Mouse (Mus musculus) cerebellum, adult 2 months (tissue): Measurements from ENCODE around the gene Mxd4. TPM values are rescaled to one million over a fixed set of nuclear protein-coding genes. Genes with fewer than 3 reads are reported as not detected.

Experiments used
- DNase-seq, 2 experiments: peaks; one replicate each; pipeline ENCODE4 v3.0.0; 2021
- H3K27ac ChIP-seq: fragments of 200-500 bp; 2 replicates; pipeline ENCODE4 v1.5.1; 2012; ENCODE audit warnings: low read length, control low read depth, inconsistent platforms; ENCODE audit not compliant: insufficient read depth
- H3K27me3 ChIP-seq: fragments of 200-500 bp; 2 replicates; pipeline ENCODE4 v1.6.1; 2012; ENCODE audit warnings: inconsistent platforms, mild to moderate bottlenecking, low read length, moderate library complexity; ENCODE audit not compliant: control insufficient read depth, insufficient read depth
- H3K4me1 ChIP-seq: fragments of 200-500 bp; 2 replicates; pipeline ENCODE4 v1.6.1; 2011; ENCODE audit warnings: low read length; ENCODE audit not compliant: control insufficient read depth, insufficient read depth
- H3K4me3 ChIP-seq: fragments of 200-500 bp; replicated peaks from 2 replicates; pipeline ENCODE3; 2011; ENCODE audit warnings: mild to moderate bottlenecking, low read depth, low read length, control low read depth; ENCODE audit not compliant: insufficient read depth
- CTCF ChIP-seq: fragments of 200-500 bp; IDR thresholded peaks from 2 replicates; pipeline ENCODE4 v1.5.1; 2011; ENCODE audit warnings: low read depth, mild to moderate bottlenecking, control low read depth, low read length, moderate library complexity, borderline replicate concordance; ENCODE audit not compliant: insufficient read depth
- POLR2A ChIP-seq: fragments of 200-500 bp; IDR thresholded peaks from 2 replicates; pipeline ENCODE4 v1.6.1; 2011; ENCODE audit warnings: low read length, control low read depth, borderline replicate concordance; ENCODE audit not compliant: insufficient read depth
- WGBS: fragments of 180-500 bp; shearing (Covaris S2); methylation state at CpG from one replicate; pipeline ENCODE4 v1.1.7; 2018; 5-methylcytosine and 5-hydroxymethylcytosine counted together
- polyA plus RNA-seq: library from polyadenylated mRNA; depleted of rRNA; stranded (reverse); fragments of >200 nt; gene quantifications from 2 replicates; pipeline ENCODE4 v1.2.3, GENCODE M21; 2012

Mxd4 gene
- polyA plus RNA-seq, 1 experiment: 91.6 TPM

DNA sequence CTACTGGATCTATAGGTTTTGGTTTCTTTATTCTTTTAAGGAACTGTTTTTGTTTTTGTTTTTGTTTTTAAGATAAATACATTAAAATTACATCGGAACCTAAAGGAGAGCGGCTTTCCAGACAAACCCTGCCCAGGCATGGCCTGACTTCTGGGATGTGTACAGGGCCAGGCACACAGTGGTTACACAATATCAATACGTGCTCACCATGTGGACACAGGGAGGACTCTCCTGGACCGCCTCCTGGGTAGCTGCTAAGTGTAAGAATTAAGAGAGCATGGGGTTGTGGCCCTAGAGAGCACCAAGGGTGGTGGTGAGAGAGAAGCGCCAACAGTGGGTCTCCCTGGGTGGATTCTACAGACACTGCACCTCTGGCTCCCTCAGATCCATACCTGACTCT, 42.0 kb upstream of the Mxd4 start:
- DNase-seq: no peak
- no peak overlapping the region for H3K27ac ChIP-seq
- peaks cover 58% of the 10 kb centered on the region for H3K4me1 ChIP-seq
- no peak overlapping the region for H3K4me3 ChIP-seq
- TF ChIP-seq CTCF: no peak
- TF ChIP-seq POLR2A: no peak
- WGBS: 91% methylated on average over 5 of the region's 5 CpGs
- H3K27me3 ChIP-seq: no peaks in the 10 kb centered on the region

DNA sequence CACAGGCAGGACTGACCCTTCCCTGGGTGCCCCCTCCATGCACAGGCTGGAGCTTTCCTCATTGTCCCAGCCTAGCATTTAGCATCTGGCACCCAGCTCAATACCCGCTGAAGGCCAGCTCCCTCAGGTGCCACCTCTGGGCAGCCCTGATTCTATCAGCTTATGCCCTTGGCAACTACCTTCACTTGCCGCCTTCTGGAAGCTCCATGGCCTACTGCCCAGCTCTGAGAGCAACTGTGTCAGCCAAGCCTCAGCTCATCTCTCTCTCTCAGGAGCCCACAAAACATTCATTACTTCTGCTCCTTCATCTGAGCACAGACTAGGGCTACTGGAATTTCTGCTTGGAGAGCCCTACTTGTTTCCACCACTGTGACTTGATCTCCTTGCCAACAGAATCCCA, 38.0 kb upstream of the Mxd4 start:
- H3K4me3 ChIP-seq: no peak overlapping the region
- WGBS: 7% methylated on average over 2 of the region's 2 CpGs
- TF ChIP-seq CTCF: no peak
- no peak for TF ChIP-seq POLR2A

DNA sequence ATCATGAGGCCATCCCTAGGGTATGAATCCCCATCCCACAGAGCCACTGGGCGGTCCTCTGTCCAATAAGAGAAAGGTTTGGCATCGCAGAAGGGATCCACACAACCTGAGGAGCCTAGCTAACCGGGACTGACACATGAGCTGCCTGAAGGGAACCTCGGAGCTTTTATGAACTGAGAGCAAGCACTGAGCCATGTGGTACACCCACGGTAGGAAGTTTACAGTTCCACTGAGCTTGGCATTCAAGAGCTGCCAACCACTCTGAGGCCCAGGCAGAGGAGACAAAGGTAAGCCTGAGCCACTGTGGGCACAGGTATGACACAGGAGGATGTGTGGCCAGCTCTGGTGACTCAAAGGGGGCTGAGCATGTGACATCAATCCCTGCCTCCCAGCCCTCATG, 37.0 kb upstream of the Mxd4 start:
- peak overlapping the region; percentile 11; the same call in 1 of the 2 replicates for H3K27ac ChIP-seq
- H3K27me3 ChIP-seq: no peaks in the 10 kb centered on the region
- no peak for DNase-seq
- TF ChIP-seq POLR2A (no peak), CTCF (no peak)
- H3K4me1 ChIP-seq: peaks cover 21% of the 10 kb centered on the region
- WGBS: 53% methylated on average over 5 of the region's 5 CpGs
- H3K4me3 ChIP-seq: no peak overlapping the region

More for the DNA sequence above, 38.0 kb upstream of the Mxd4 start:
- Histone ChIP-seq H3K4me1 (peaks cover 24% of the 10 kb centered on the region), H3K27ac (peak overlapping the region; percentile 94), H3K27me3 (no peaks in the 10 kb centered on the region)
- peak; percentile 69 to 82 for DNase-seq

DNA sequence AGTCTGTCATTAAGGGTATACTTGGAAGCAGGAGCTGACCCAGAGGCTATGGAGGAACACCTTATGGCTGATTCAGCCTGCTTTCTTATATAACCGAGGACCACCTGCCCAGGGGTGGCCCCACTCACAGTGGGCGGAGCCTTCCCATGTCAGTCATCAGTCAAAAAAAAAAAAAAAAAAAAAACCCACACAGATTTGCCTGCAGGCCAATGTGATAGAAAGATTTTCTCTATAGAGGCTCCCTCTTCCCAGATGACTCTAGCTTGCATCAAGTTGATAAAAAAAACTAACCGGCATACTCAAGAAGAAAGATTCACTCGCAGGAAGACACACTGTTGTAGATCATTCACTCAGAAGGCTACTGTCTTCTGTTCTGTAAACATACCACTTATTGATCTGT, 32.5 kb upstream of the Mxd4 start:
- no peak for DNase-seq
- no peak for TF ChIP-seq POLR2A
- TF ChIP-seq CTCF: no peak
- H3K4me1 ChIP-seq: peaks cover 17% of the 10 kb centered on the region
- H3K4me3 ChIP-seq: no peak overlapping the region
- H3K27me3 ChIP-seq: no peaks in the 10 kb centered on the region
- 79% methylated on average over 4 of the region's 4 CpGs for WGBS
- H3K27ac ChIP-seq: no peak overlapping the region

DNA sequence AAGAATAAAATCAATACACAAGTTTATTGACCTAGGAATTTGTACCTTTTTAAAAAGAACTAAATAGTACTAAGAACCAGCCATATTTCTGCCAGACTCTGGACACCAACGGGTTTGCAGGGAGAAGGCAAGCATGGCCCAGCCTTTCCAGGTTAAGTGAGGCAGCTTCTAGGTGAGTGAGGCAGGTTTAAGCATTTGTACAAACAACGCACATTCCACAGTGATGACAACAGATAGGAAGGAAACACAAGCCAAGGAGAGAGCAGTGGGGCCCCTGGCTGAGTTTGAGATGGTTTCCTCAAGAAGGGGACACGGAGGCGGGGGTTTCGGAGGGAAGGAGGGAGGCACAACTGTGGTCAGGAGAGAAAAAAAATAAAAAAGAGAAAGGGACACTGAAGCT, 31.2 kb upstream of the Mxd4 start:
- WGBS: 80% methylated on average over 5 of the region's 5 CpGs
- no peak for DNase-seq
- TF ChIP-seq POLR2A (no peak), CTCF (no peak)
- Histone ChIP-seq H3K4me1 (peaks cover 10% of the 10 kb centered on the region; the same call in 1 of the 2 replicates), H3K27ac (no peak overlapping the region), H3K4me3 (no peak overlapping the region), H3K27me3 (no peaks in the 10 kb centered on the region)

DNA sequence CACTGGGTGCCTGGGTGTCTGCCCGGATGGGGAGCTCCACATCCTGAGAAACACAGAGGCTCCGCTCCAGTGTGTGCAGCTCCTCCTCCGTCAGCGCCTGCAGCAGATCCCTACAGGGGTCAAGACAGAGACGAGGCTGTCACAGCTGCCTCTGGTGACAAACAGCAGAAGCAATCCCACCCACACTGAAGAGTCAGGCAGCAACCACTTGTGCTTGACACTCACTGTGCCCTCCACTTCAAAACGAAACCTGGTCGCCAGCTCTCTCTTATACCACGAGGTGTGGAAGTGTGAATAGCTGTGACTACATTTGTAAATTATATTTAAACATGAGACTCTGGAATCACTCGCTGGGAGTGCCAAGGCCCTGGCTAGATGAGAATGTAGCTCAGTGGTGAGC, 30.2 kb upstream of the Mxd4 start:
- WGBS: 49% methylated on average over 9 of the region's 9 CpGs
- no peak for TF ChIP-seq CTCF
- TF ChIP-seq POLR2A: no peak
- Histone ChIP-seq H3K4me1 (peaks cover 10% of the 10 kb centered on the region; the same call in 1 of the 2 replicates), H3K27ac (no peak overlapping the region), H3K4me3 (no peak overlapping the region), H3K27me3 (no peaks in the 10 kb centered on the region)
- no peak for DNase-seq

DNA sequence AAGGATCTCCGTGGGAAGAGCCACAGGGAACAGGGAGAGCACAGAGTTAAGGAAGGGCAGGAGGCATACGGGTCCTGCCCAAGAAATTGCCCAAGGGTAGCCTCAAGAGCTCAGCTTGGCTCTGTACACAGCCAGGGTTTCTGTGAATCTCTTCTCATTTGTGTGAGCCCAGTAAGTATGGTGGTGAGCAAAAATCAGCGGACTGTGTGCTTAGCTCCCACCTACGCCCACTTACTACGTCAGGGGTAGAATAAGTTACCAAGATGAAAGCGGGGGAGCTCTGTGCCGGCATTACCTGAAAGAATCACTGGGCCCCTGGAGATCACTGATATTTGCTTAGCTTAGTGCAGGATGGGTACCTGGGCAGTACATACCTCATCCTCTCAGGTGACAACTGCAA, 28.5 kb upstream of the Mxd4 start:
- Histone ChIP-seq H3K4me1 (peaks cover 10% of the 10 kb centered on the region; the same call in 1 of the 2 replicates), H3K27me3 (no peaks in the 10 kb centered on the region), H3K27ac (no peak overlapping the region), H3K4me3 (no peak overlapping the region)
- TF ChIP-seq POLR2A (no peak), CTCF (no peak)
- DNase-seq: no peak
- 72% methylated on average over 7 of the region's 7 CpGs for WGBS

DNA sequence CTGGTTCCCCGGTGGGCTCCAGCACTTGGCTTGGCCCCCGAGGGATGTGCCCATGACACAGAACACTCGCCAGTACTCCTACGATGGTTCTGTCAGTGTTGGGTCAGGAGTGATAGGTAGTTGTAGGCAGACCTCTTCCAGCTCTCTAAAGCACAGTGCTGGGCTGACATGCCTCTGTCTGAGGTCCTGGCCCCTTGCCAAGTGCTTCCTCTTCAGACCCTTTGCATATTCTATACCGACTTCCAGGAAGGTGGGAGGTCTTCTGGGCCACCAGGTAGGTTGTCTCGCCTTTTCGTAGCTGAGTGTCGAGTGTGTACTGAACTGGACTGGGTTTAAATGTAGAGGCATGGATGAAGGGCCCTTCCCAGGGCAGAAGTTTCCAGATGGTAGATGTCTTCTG, 26.1 kb upstream of the Mxd4 start:
- peak in 1 of 2 experiments; percentile 39 for DNase-seq
- TF ChIP-seq POLR2A: no peak
- TF ChIP-seq CTCF: no peak
- 66% methylated on average over 8 of the region's 8 CpGs for WGBS
- no peak overlapping the region for H3K27ac ChIP-seq
- no peaks in the 10 kb centered on the region for H3K27me3 ChIP-seq
- H3K4me3 ChIP-seq: no peak overlapping the region
- H3K4me1 ChIP-seq: peaks cover 16% of the 10 kb centered on the region
